21 mouse cellular contexts compared by ENCODE assay signal in genomic region chr15:80161199-80161598, GRCm38 (mm10). TPM values are rescaled to one million over a fixed set of nuclear protein-coding genes. Genes with fewer than 3 reads are reported as not detected.
DNase-seq lines count a peak whose midpoint lies in the region; ATAC-seq and TF ChIP-seq lines count a peak whose summit lies in the region.
"Had no signal": no experiment of that assay in that cellular context is flagged by ENCODE, and none has a peak within 500 bp of the region (broad histone marks: within the 10 kb centered on the region; RNA-seq: fewer than 3 reads in every experiment).

No protein-coding gene starts in this region.

- 87% methylated on average over 3 of the region's 3 CpGs for WGBS in embryonic facial prominence, embryonic 10.5 days
- 95% methylated on average over 3 of the region's 3 CpGs for WGBS in stomach, embryonic 16.5 days
- WGBS in liver, embryonic 11.5 days: 91% methylated on average over 3 of the region's 3 CpGs

- H3K4me3 ChIP-seq in gastrocnemius, adult 2 months: no peak overlapping the region
- no peak overlapping the region for H3K4me3 ChIP-seq in layer of hippocampus, adult 2 months
- no peak overlapping the region for H3K4me3 ChIP-seq in embryonic facial prominence, embryonic 10.5 days
- no peak overlapping the region for H3K4me3 ChIP-seq in stomach, embryonic 16.5 days (replicated peaks; ENCODE audit: low read length)
- no peak overlapping the region for H3K4me3 ChIP-seq in liver, embryonic 11.5 days (ENCODE audit: low read depth, low read length)
- H3K4me3 ChIP-seq: forebrain, embryonic 15.5 days; midbrain, embryonic 12.5 days had no signal

- DNase-seq in gastrocnemius, adult 2 months: no peak
- no peak for DNase-seq in gastrocnemius, postnatal 10 days
- no peak for DNase-seq in layer of hippocampus, adult 2 months (ENCODE audit: low spot score in 2 of 2)
- no peak for DNase-seq in layer of hippocampus, adult 11-12 months (ENCODE audit: low spot score)
- no peak for DNase-seq in embryonic facial prominence, embryonic 10.5 days (ENCODE audit: low spot score)
- DNase-seq in liver, embryonic 11.5 days (ENCODE audit: low spot score): no peak
- DNase-seq: kidney, adult 11 months; layer of hippocampus, adult 9-11 months; liver, postnatal 0 days; lung, postnatal 10 days; thymus, postnatal 25 days had no signal

- no peak for TF ChIP-seq CTCF in gastrocnemius, adult 2 months (IDR thresholded peaks at IDR 0.05)
- no peak for TF ChIP-seq CTCF in layer of hippocampus, adult 2 months (conservative IDR thresholded peaks at IDR 0.05)

- H3K9me3 ChIP-seq in embryonic facial prominence, embryonic 10.5 days: no peaks in the 10 kb centered on the region
- no peaks in the 10 kb centered on the region for H3K9me3 ChIP-seq in stomach, embryonic 16.5 days (replicated peaks; ENCODE audit: control insufficient read depth, low read length)
- H3K9me3 ChIP-seq in liver, embryonic 11.5 days (ENCODE audit: control insufficient read depth, low read length): no peaks in the 10 kb centered on the region
- H3K9me3 ChIP-seq: forebrain, embryonic 15.5 days; midbrain, embryonic 12.5 days had no signal

- H3K4me2 ChIP-seq in stomach, embryonic 16.5 days (ENCODE audit: low read depth, low read length): no peak overlapping the region
- no peak overlapping the region for H3K4me2 ChIP-seq in liver, embryonic 11.5 days
- H3K4me2 ChIP-seq: forebrain, embryonic 15.5 days; heart, embryonic 11.5 days; midbrain, embryonic 12.5 days had no signal

- no peaks in the 10 kb centered on the region for H3K27me3 ChIP-seq in embryonic facial prominence, embryonic 10.5 days (replicated peaks; ENCODE audit: low read depth, poor library complexity, severe bottlenecking)
- H3K27me3 ChIP-seq in stomach, embryonic 16.5 days (ENCODE audit: control insufficient read depth, insufficient read depth, low read length): no peaks in the 10 kb centered on the region
- H3K27me3 ChIP-seq in liver, embryonic 11.5 days (replicated peaks; ENCODE audit: control insufficient read depth, insufficient read depth, low read length): no peaks in the 10 kb centered on the region
- H3K27me3 ChIP-seq: forebrain, embryonic 15.5 days; midbrain, embryonic 12.5 days had no signal

- ATAC-seq in stomach, embryonic 16.5 days (ENCODE audit: insufficient read depth, low FRiP score): no peak
- ATAC-seq in liver, embryonic 11.5 days (replicated peaks; ENCODE audit: low FRiP score): no peak
- ATAC-seq: activated CD4-positive, CD25-positive, alpha-beta regulatory T cell, adult 4 months; forebrain, embryonic 15.5 days; hindbrain, postnatal 0 days; liver, postnatal 0 days had no signal

- no peak overlapping the region for H3K9ac ChIP-seq in stomach, embryonic 16.5 days (ENCODE audit: low read length)
- no peak overlapping the region for H3K9ac ChIP-seq in liver, embryonic 11.5 days (ENCODE audit: low read depth, low read length)
- H3K9ac ChIP-seq: forebrain, embryonic 15.5 days; liver, postnatal 0 days; midbrain, embryonic 12.5 days had no signal

- H3K36me3 ChIP-seq in embryonic facial prominence, embryonic 10.5 days (replicated peaks): peaks cover 73% of the 10 kb centered on the region
- 0 out of 2 replicates have a peak, but pooled peaks cover 13% of the 10 kb centered on the region for H3K36me3 ChIP-seq in stomach, embryonic 16.5 days (ENCODE audit: control insufficient read depth, insufficient read depth, low read length)
- H3K36me3 ChIP-seq in liver, embryonic 11.5 days (ENCODE audit: control insufficient read depth, insufficient read depth, low read length): peaks cover 42% of the 10 kb centered on the region

- H3K27ac ChIP-seq in gastrocnemius, adult 2 months: peak overlapping the region; percentile 71
- H3K27ac ChIP-seq in layer of hippocampus, adult 2 months: peak overlapping the region; percentile 64; the same call in 1 of the 2 replicates
- peak overlapping the region; percentile 87 for H3K27ac ChIP-seq in embryonic facial prominence, embryonic 10.5 days (replicated peaks)
- H3K27ac ChIP-seq in stomach, embryonic 16.5 days (ENCODE audit: low read length): peak overlapping the region; percentile 96; the same call in 1 of the 2 replicates
- no peak overlapping the region for H3K27ac ChIP-seq in liver, embryonic 11.5 days (ENCODE audit: low read depth, low read length)
- H3K27ac ChIP-seq: forebrain, embryonic 15.5 days; midbrain, embryonic 12.5 days had no signal

- intact Hi-C loops in gastrocnemius, adult 2 months (cut with DNase I): no loop called here

- H3K4me1 ChIP-seq in embryonic facial prominence, embryonic 10.5 days: peaks cover 51% of the 10 kb centered on the region
- H3K4me1 ChIP-seq in stomach, embryonic 16.5 days (ENCODE audit: control insufficient read depth, insufficient read depth, low read length): peaks cover 27% of the 10 kb centered on the region
- H3K4me1 ChIP-seq in liver, embryonic 11.5 days (replicated peaks; ENCODE audit: control insufficient read depth, insufficient read depth, low read length): peaks cover 5% of the 10 kb centered on the region
- H3K4me1 ChIP-seq: forebrain, embryonic 15.5 days had no signal

RNA-seq across cellular contexts. Expression of gene Mgat3, which starts 12.3 kb away (rescaled TPM):
- total RNA-seq in gastrocnemius, adult 2 months (2021): under 1 TPM; 0.61 to 0.78 TPM
- total RNA-seq in gastrocnemius, postnatal 10 days (2021): 1 to 10 TPM; 2.8 to 3.1 TPM
- 100 to 1,000 TPM; 109 to 115 TPM for total RNA-seq in layer of hippocampus, adult 2 months (2021)
- polyA plus RNA-seq in embryonic facial prominence, embryonic 10.5 days (2016; fragmentation: Nextera tagmentation; extraction: Ambion mirVana): 6.3 and 7.6 TPM in 2 replicates
- 8.7 and 10.5 TPM in 2 replicates for polyA plus RNA-seq in stomach, embryonic 16.5 days (2015; fragmentation: Nextera tagmentation; extraction: Ambion mirVana)
- polyA plus RNA-seq in liver, embryonic 11.5 days (2014; fragmentation: Nextera tagmentation; extraction: Ambion mirVana): 2.5 and 2.7 TPM in 2 replicates
- total RNA-seq: common myeloid progenitor, adult 5-6 weeks; hematopoietic stem cell, adult 5-6 weeks; megakaryocyte, adult 5-6 weeks; monocyte, adult 5-6 weeks had no signal

RNA-seq across cellular contexts. Expression of gene Tab1, which starts 28.3 kb away (rescaled TPM):
- 10 to 100 TPM; 13.0 to 16.1 TPM for total RNA-seq in gastrocnemius, adult 2 months (2021)
- total RNA-seq in gastrocnemius, postnatal 10 days (2021): 10 to 100 TPM; 17.1 to 20.6 TPM
- 10 to 100 TPM; 28.2 to 30.2 TPM for total RNA-seq in layer of hippocampus, adult 2 months (2021)
- 43.3 and 45.3 TPM in 2 replicates for polyA plus RNA-seq in embryonic facial prominence, embryonic 10.5 days (2016; fragmentation: Nextera tagmentation; extraction: Ambion mirVana)
- polyA plus RNA-seq in stomach, embryonic 16.5 days (2015; fragmentation: Nextera tagmentation; extraction: Ambion mirVana): 29.3 and 35.6 TPM in 2 replicates
- 25.9 and 28.7 TPM in 2 replicates for polyA plus RNA-seq in liver, embryonic 11.5 days (2014; fragmentation: Nextera tagmentation; extraction: Ambion mirVana)

Comparison
In these comparisons a context has a peak if more than half of its experiments do, and no peak if none do; other contexts are left out.
1. RNA of gene Mgat3, which starts 12.3 kb away (total RNA-seq): 109 to 115 TPM in layer of hippocampus, adult 2 months; 2.8 to 3.1 TPM in gastrocnemius, postnatal 10 days and 0.61 to 0.78 TPM in gastrocnemius, adult 2 months; every median in the first group is over 10 times any median in the second.